Mouse (Mus musculus) brain, embryonic 14.5 days (tissue): Measurements from ENCODE around the gene Ptpra.

Experiments used
- CTCF ChIP-seq: fragments of 200-500 bp; IDR thresholded peaks from 2 replicates; pipeline ENCODE4 v1.5.1; 2012; ENCODE audit warnings: inconsistent platforms, mild to moderate bottlenecking, moderate library complexity, borderline replicate concordance; ENCODE audit not compliant: insufficient read depth, insufficient read length; ENCODE audit errors: extremely low read depth
- POLR2A ChIP-seq: fragments of 200-500 bp; IDR thresholded peaks from 2 replicates; pipeline ENCODE4 v1.6.1; 2012; ENCODE audit warnings: mild to moderate bottlenecking, inconsistent platforms, borderline replicate concordance; ENCODE audit not compliant: poor library complexity, insufficient read depth, insufficient read length, severe bottlenecking; ENCODE audit errors: extremely low read depth

DNA sequence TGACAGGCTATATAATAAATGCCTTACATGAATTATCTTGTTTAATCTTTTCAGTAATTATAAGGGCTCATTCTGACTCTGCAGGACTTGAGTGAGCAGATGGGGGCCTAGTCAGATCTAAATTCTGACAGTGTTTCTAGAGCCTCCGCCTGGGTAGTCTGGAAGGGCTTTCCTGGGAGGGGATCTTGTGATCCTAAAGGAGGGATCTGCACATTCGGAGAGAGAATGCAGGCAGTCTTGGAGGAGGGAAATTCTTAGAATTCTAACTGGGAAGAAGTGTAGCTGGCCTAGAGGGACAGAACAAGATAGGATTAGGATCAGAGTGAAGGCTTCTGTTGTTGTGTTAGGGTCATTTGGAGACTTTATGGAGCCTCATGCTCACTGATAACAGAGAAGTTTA, 2.2 kb downstream of the Ptpra start:
- TF ChIP-seq CTCF (no peak), POLR2A (no peak)
